Mouse (Mus musculus): ENCODE data around the gene Pdlim5.

DNA sequence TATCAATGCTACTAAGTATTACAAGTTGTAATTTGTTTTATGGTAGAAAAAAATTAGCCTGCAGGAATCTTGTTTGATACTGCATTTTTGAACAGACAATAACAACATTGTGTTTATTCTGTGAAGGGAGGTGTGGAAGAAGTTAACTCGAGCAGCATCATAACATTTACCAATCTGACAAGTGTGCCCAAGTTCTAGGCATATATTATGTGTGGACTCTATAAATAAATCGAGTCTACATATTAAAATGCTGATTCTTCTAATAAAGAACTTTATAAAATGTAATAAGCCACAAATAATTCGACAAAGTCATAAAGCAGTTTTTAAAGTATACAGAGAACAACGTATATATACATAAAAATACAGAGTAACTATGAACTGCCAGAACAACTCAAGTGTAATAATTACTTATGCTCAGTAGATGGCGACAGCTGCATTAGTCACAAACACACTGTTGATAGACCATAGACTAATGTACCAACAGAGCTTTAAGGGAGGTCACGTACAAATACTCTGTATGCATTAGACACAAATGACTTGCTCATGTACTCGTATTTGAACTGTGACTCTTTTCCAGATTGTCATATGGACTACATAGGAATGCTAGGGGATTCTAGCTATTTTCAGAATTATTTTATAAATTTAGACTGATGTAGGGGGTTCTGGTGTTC, 100.7 kb downstream of the Pdlim5 start:
- no peak for TF ChIP-seq POLR2A (IDR thresholded peaks at IDR 0.05; ENCODE audit: control insufficient read depth, low read depth, low read length)
- no peak; the same call in 1 of the 2 replicates for TF ChIP-seq CTCF (IDR thresholded peaks at IDR 0.05; ENCODE audit: control insufficient read depth, insufficient read depth, insufficient replicate concordance, low read depth, low read length)

Measured in testis, adult 2 months (tissue).